Mouse (Mus musculus) spleen, postnatal 14 days (tissue): ENCODE measurements around the gene Mnd1.

Experiments
- DNase-seq, 2 experiments: peaks; one replicate each; pipeline ENCODE4 v3.0.0; 2021 to 2022; ENCODE audit warnings: low spot score in 2 of 2

Gene Mnd1

DNA sequence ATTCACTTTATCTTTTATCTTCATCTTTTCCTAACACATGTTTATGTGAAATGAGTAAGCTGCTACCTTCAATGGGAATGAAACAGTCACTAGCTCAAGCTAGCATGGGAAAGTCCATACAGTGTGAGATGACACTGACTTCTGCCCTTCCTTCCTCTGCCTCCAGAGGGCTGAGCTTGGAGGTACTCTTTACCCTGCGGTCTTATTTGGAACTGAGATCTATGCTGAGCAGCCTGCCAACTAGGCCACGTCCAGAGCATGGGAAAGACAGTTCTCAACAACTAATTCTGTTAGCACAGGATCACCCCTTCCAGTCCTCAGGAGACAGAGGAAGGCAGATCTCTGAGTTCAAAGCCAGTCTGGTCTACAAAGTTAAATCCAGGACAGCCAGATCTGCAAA is 64.6 kb downstream of the Mnd1 start:
- DNase-seq, result no peak

GRCm38 (mm10) chr3:84086921-84087320 is 68.7 kb downstream of the Mnd1 start:
- DNase-seq, result no peak

- no peak for DNase-seq
Measured at GRCm38 (mm10) chr3:84086337-84086736, 69.2 kb downstream of the Mnd1 start.

DNA sequence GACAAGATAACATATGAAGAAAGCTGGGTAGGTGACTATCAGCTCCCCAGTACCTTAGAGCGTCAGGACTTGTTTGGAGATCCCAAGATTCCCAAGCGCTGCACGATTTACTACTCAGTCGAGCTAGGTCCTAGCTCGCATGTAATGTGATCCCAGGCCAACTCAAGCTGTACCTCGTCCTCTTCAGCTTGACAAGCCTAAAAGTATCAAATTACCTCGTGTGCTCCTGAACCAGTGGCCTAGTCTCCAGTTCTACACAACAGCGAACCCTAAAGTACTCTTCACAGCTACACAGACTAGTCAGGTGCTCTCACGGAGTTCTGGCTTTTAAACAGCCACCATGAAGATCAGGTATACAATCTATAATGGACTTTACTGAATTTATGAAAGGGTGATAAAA is 70.2 kb downstream of the Mnd1 start:
- no peak for DNase-seq

- DNase-seq, result no peak
Measured at GRCm38 (mm10) chr3:84081208-84081722, 74.3 kb downstream of the Mnd1 start.

GRCm38 (mm10) chr3:84080074-84080473 is 75.5 kb downstream of the Mnd1 start:
- no peak for DNase-seq

DNA sequence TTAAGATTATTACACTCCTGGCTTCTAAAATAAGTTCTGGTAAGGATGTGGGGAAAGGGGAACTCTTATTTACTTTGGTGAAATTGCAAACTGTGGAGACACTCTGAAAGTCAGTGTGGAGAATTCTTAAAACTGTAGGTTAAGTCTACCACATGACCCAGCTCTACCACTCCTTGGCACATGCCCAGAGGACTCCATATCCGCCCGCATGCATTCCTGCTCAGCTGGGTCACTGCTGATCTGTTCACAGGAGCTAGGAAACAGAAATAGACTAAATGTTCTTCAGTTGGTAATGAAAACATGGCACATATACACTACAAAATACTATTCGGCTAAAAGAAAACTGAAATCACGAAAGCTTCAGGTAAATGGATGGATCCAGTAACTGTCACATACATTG is 78.1 kb downstream of the Mnd1 start:
- DNase-seq, result no peak

DNA sequence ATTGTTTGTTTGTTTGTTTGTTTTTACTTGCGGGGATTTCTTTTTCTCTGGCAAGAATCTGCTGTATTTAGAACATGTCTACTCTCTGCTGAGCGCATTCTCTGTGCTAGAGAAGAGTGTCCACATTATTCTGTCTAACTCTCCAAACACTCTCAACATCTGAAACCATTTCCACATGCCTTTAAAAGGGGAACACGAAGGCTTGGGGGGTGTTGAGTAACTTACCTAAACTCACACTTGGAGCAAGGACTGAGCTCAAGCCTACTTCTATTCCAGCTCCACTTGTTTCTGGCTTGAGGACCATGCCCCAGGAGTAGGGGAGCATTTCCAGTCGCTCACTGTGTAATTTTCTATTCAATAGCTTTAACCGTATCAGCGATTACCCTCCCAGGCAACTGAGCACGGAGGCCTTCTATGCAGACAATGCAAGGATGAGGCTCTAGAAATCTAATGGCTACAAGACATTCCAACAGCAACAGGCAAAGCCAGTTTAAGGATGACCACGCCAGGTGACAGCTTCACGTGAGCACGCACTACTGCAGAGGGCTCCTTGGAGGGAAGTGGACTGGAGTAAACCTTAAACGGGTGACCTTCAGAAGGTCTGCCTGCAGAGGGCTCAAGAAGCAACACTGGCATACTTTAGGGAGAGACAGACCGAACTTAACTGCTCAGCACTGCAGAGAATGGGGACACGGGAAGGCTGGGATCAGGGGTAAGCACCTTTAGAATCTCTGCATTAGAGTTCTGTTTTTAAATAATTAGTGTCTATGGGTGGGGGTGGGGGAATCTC is 78.8 kb downstream of the Mnd1 start:
- DNase-seq, result no peak

GRCm38 (mm10) chr3:84075516-84075915 is 80.1 kb downstream of the Mnd1 start:
- no peak for DNase-seq

- no peak for DNase-seq
Measured at GRCm38 (mm10) chr3:84074777-84075176, 80.8 kb downstream of the Mnd1 start.

DNA sequence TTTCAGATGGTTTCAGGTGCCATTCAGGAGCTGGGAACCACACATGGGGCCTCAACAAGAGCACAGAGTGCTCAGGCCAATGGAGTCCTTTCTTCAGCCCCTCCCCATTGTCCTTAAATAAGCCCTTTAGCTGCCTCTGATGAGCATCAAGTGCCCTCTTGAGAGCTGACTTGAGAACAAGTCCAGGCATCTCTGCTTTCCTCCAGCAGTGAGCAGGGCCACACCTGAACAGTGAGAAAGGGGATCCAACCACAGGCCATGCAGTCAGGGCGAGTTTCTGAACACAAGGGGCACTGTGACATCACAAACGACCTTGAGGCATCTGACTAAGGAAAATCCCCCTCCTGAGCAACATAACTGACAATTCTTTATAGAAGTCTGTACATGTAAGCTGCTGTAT is 83.9 kb downstream of the Mnd1 start:
- no peak for DNase-seq

- no peak for DNase-seq
Measured at GRCm38 (mm10) chr3:84070811-84071210, 84.8 kb downstream of the Mnd1 start.

GRCm38 (mm10) chr3:84068831-84069709 is 86.5 kb downstream of the Mnd1 start:
- peak; percentile 22 to 42 for DNase-seq

DNA sequence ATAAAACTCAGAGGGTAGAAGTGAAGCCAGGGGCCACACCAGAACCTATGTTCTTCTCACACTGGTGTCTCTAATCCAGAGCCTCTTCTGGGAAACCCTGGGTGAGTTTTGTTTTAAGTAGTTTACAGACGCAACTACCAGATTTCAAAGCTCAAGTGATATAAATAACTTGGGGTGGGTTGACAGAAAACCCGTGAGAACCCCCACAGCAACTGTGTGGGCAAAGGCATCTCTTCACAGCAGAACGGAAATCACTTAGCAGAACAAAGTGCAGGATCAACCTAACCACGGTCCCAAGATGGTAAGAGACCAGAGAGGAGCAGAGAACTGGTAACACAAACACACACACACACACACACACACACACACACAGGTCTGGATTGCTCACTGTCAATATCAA is 89.8 kb downstream of the Mnd1 start:
- no peak for DNase-seq

GRCm38 (mm10) chr3:84063369-84063914 is 92.1 kb downstream of the Mnd1 start:
- no peak for DNase-seq

- DNase-seq, result no peak
Measured at GRCm38 (mm10) chr3:84061523-84062453, 93.8 kb downstream of the Mnd1 start.

GRCm38 (mm10) chr3:84060946-84061345 is 94.6 kb downstream of the Mnd1 start:
- DNase-seq, result no peak

- no peak for DNase-seq
Measured at GRCm38 (mm10) chr3:84060128-84060527, 95.5 kb downstream of the Mnd1 start.

GRCm38 (mm10) chr3:84059676-84060075 is 95.9 kb downstream of the Mnd1 start:
- DNase-seq, result no peak

DNA sequence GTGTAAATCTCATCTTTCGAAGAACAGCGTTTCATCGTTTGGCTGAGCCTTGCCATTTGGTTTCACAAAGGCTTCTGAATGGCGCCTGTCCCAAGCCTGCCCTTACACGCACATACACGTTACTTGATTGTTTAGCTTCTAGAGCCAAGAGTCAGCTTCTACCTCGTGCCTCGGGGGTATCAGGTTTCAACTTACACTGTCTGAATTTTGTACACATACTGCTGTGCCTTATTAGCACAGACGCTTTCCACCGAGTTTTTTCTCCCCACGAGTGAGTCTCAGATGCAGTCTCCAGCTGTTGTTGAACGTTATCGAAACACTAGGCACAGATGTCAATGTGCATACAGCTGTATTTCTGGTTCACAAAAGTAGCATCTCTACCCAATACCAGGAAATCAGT is 96.3 kb downstream of the Mnd1 start:
- no peak for DNase-seq

GRCm38 (mm10) chr3:84048729-84049175 is 106.8 kb downstream of the Mnd1 start:
- no peak for DNase-seq
